Mouse (Mus musculus): ENCODE data around the gene Klhl40. TPM values are rescaled to one million over a fixed set of nuclear protein-coding genes. Genes with fewer than 3 reads are reported as not detected.

The Klhl40 gene
- total RNA-seq, 2 experiments from 2014 or later = 1.9 to 7.6 TPM

- DNase-seq = peak; percentile 61
Observed at GRCm38 (mm10) chr9:121778066-121778624, 738 bp downstream of the Klhl40 start.

- no peak for DNase-seq
Observed at GRCm38 (mm10) chr9:121784801-121785200, 7.4 kb downstream of the Klhl40 start.

GRCm38 (mm10) chr9:121785261-121785660, 7.9 kb downstream of the Klhl40 start:
- no peak for DNase-seq

- no peak for DNase-seq
Observed at GRCm38 (mm10) chr9:121786359-121786758, 9.0 kb downstream of the Klhl40 start.

- peak; percentile 85 for DNase-seq
Observed at GRCm38 (mm10) chr9:121791206-121791605, 13.8 kb downstream of the Klhl40 start.

GRCm38 (mm10) chr9:121791757-121792521, 14.5 kb downstream of the Klhl40 start, which contains the start of gene Hhatl:
TSS of gene Hhatl (minus strand) at chr9:121792507.
- no peak for DNase-seq

- no peak for DNase-seq
Observed at GRCm38 (mm10) chr9:121794972-121795539, 17.6 kb downstream of the Klhl40 start.

- DNase-seq = no peak
Observed at GRCm38 (mm10) chr9:121797722-121798121, 20.3 kb downstream of the Klhl40 start.

- DNase-seq = no peak
Observed at GRCm38 (mm10) chr9:121798887-121799520, 21.6 kb downstream of the Klhl40 start.

- no peak for DNase-seq
Observed at GRCm38 (mm10) chr9:121802747-121803146, 25.3 kb downstream of the Klhl40 start.

- no peak for DNase-seq
Observed at GRCm38 (mm10) chr9:121807546-121807945, 30.1 kb downstream of the Klhl40 start.

GRCm38 (mm10) chr9:121807947-121808346, 30.5 kb downstream of the Klhl40 start:
- no peak for DNase-seq

- DNase-seq = no peak
Observed at GRCm38 (mm10) chr9:121808511-121808910, 31.1 kb downstream of the Klhl40 start.

- peak; percentile 50 for DNase-seq
Observed at GRCm38 (mm10) chr9:121810081-121810821, 32.8 kb downstream of the Klhl40 start.

GRCm38 (mm10) chr9:121815183-121815582, 37.8 kb downstream of the Klhl40 start:
- no peak for DNase-seq

GRCm38 (mm10) chr9:121819073-121819770, 41.8 kb downstream of the Klhl40 start:
- DNase-seq = peak; percentile 69

- peak; percentile 43 for DNase-seq
Observed at GRCm38 (mm10) chr9:121819771-121820471, 42.5 kb downstream of the Klhl40 start.

- DNase-seq = no peak
Observed at GRCm38 (mm10) chr9:121820765-121821164, 43.4 kb downstream of the Klhl40 start.

- DNase-seq = no peak
Observed at GRCm38 (mm10) chr9:121822585-121822991, 45.2 kb downstream of the Klhl40 start.

GRCm38 (mm10) chr9:121823051-121823450, 45.6 kb downstream of the Klhl40 start:
- peak; percentile 47 for DNase-seq

- DNase-seq = no peak
Observed at GRCm38 (mm10) chr9:121823991-121824390, 46.6 kb downstream of the Klhl40 start.

All from adrenal gland, postnatal 10 days (tissue).